Mouse (Mus musculus) embryonic facial prominence, embryonic 11.5 days (tissue): ENCODE data around the gene Dctn2. TPM values are rescaled to one million over a fixed set of nuclear protein-coding genes. Genes with fewer than 3 reads are reported as not detected.
A peak's percentile ranks its signal among the peaks of the same experiment; 100 is the strongest.

ENCODE experiments used
- ATAC-seq: fragments of 200-750 bp; cut with Nextera tagmentation; replicated peaks from 2 replicates; pipeline ENCODE4 v1.8.0; 2017; ENCODE audit warnings: low read depth; ENCODE audit not compliant: insufficient number of reproducible peaks, low FRiP score, low TSS enrichment
- DNase-seq: peaks from one replicate; pipeline ENCODE4 v3.0.0-alpha.2; 2015; ENCODE audit warnings: low spot score
- H3K27ac ChIP-seq: fragments of 300-500 bp; sonication (generic); replicated peaks from 2 replicates; pipeline ENCODE4 v1.5.1; 2014; ENCODE audit warnings: mild to moderate bottlenecking, low read depth, low read length, control low read depth
- H3K27me3 ChIP-seq: fragments of 300-500 bp; sonication (generic); 2 replicates; pipeline ENCODE4 v1.6.1; 2014; ENCODE audit warnings: mild to moderate bottlenecking, low read length, moderate library complexity, mixed read lengths; ENCODE audit not compliant: control insufficient read depth, insufficient read depth
- H3K36me3 ChIP-seq: fragments of 300-500 bp; sonication (generic); replicated peaks from 2 replicates; pipeline ENCODE4 v1.6.1; 2014; ENCODE audit warnings: low read depth, mild to moderate bottlenecking, low read length, moderate library complexity, mixed read lengths; ENCODE audit not compliant: control insufficient read depth, insufficient read depth
- H3K4me1 ChIP-seq: fragments of 300-500 bp; sonication (generic); 2 replicates; pipeline ENCODE4 v1.6.1; 2014; ENCODE audit warnings: low read length, mixed read lengths; ENCODE audit not compliant: control insufficient read depth, insufficient read depth
- H3K4me2 ChIP-seq: fragments of 300-500 bp; sonication (generic); 2 replicates; pipeline ENCODE4 v1.6.1; 2014; ENCODE audit warnings: low read depth, mild to moderate bottlenecking, control low read depth, low read length, moderate library complexity
- H3K4me3 ChIP-seq: fragments of 300-500 bp; sonication (generic); 2 replicates; pipeline ENCODE4 v1.5.1; 2014; ENCODE audit warnings: low read depth, low read length, control low read depth
- H3K9ac ChIP-seq: fragments of 300-500 bp; sonication (generic); replicated peaks from 2 replicates; pipeline ENCODE4 v1.6.1; 2014; ENCODE audit warnings: mild to moderate bottlenecking, control low read depth, low read length
- H3K9me3 ChIP-seq: fragments of 300-500 bp; sonication (generic); replicated peaks from 2 replicates; pipeline ENCODE4 v1.6.1; 2016; ENCODE audit warnings: mild to moderate bottlenecking, low read length, inconsistent platforms, mixed read lengths; ENCODE audit not compliant: control insufficient read depth
- WGBS: fragments of 180-500 bp; shearing (Covaris S2); extraction: QIAGEN DNeasy Blood & Tissue Kit; methylation state at CpG from one replicate; pipeline ENCODE4 v1.1.7; 2014; 5-methylcytosine and 5-hydroxymethylcytosine counted together
- polyA plus RNA-seq: library from polyadenylated mRNA; unstranded; fragments of >200 nt; fragmentation: Nextera tagmentation; extraction: Ambion mirVana; gene quantifications from 2 replicates; pipeline ENCODE4 v1.2.1, GENCODE M21; 2014

Dctn2 gene
- polyA plus RNA-seq, 1 experiment from 2014 or later: 162 TPM

- DNase-seq (no peak), ATAC-seq (no peak)
- no peak overlapping the region for H3K9ac ChIP-seq
- no peaks in the 10 kb centered on the region for H3K36me3 ChIP-seq
- H3K4me1 ChIP-seq: peaks cover 6% of the 10 kb centered on the region
- no peak overlapping the region; the same call in 1 of the 2 replicates for H3K4me2 ChIP-seq
- 75% methylated on average over 4 of the region's 4 CpGs for WGBS
- H3K27ac ChIP-seq: no peak overlapping the region
- H3K9me3 ChIP-seq: no peaks in the 10 kb centered on the region
- H3K4me3 ChIP-seq: no peak overlapping the region
- H3K27me3 ChIP-seq: peaks cover 20% of the 10 kb centered on the region
Measured at GRCm38 (mm10) chr10:127322669-127323068, 56.5 kb downstream of the Dctn2 start.

- no peak overlapping the region for H3K9ac ChIP-seq
- 77% methylated on average over 17 of the region's 17 CpGs for WGBS
- DNase-seq (no peak), ATAC-seq (no peak)
- H3K9me3 ChIP-seq: no peaks in the 10 kb centered on the region
- H3K27me3 ChIP-seq: peaks cover 26% of the 10 kb centered on the region
- no peak overlapping the region for H3K27ac ChIP-seq
- no peak overlapping the region for H3K4me2 ChIP-seq
- H3K36me3 ChIP-seq: no peaks in the 10 kb centered on the region
- no peak overlapping the region for H3K4me3 ChIP-seq
- H3K4me1 ChIP-seq: peaks cover 6% of the 10 kb centered on the region
Measured at GRCm38 (mm10) chr10:127323131-127323855, 57.1 kb downstream of the Dctn2 start.

DNA sequence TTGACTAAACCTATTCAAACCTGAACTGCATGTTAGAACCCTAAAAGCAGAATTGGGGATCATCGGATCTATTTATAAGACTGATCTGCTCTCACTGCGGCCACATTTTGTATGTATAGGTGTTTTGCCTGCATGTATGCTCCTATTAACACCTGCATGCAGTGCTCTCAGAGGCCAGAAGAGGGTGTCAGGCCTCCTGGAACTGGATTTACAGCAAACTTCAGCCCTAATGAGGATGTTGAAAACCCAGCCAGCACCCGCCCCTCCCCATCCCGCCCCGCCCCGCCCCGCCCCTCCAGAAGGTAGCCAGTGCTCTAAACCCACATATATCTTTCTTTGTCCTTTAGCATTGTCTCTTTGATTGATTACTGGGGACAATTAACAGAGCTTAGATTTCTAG, 58.3 kb downstream of the Dctn2 start:
- Histone ChIP-seq H3K27me3 (peaks cover 26% of the 10 kb centered on the region), H3K4me1 (peaks cover 6% of the 10 kb centered on the region), H3K9me3 (no peaks in the 10 kb centered on the region), H3K4me2 (no peak overlapping the region), H3K9ac (no peak overlapping the region), H3K4me3 (no peak overlapping the region), H3K36me3 (no peaks in the 10 kb centered on the region), H3K27ac (no peak overlapping the region)
- WGBS: 14% methylated on average over 7 of the region's 7 CpGs
- DNase-seq: peak; percentile 77
- no peak for ATAC-seq

DNA sequence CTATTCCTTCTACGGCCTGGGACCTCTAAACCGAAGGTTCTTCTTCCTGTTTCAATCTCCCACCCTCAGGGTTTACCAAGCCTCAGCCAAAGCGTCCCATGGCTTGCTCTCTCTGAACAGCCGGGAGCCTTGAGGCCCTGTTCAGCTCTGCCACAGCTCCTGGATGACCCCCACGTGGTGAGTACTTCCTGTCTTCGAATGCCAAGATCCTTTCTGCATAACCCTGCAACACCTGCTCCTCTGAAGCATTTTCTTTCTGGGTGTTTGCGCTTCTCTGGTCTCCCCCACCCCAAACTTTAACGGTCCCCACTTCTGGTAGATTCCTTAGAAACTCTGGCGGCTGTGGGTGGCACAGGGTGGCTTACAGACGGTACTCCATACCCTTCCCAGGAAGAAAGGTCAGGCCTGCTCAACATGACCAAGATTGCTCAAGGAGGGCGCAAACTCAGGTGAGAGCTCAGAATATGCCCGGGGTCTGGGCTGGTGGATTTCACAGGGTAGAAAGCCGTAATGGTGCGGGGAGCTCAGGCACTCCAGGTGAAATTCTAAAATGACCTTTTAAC, 59.4 kb downstream of the Dctn2 start:
- H3K9me3 ChIP-seq: no peaks in the 10 kb centered on the region
- DNase-seq (no peak), ATAC-seq (no peak)
- H3K27ac ChIP-seq: no peak overlapping the region
- peaks cover 6% of the 10 kb centered on the region for H3K4me1 ChIP-seq
- H3K36me3 ChIP-seq: no peaks in the 10 kb centered on the region
- WGBS: 25% methylated on average over 14 of the region's 14 CpGs
- peak overlapping the region; percentile 48 for H3K9ac ChIP-seq
- no peak overlapping the region; the same call in 1 of the 2 replicates for H3K4me3 ChIP-seq
- H3K4me2 ChIP-seq: peak overlapping the region; percentile 73
- H3K27me3 ChIP-seq: peaks cover 26% of the 10 kb centered on the region

- H3K36me3 ChIP-seq: no peaks in the 10 kb centered on the region
- ATAC-seq: 0 out of 2 replicates have a peak, but pooled peaks have one; percentile 22
- H3K27me3 ChIP-seq: peaks cover 26% of the 10 kb centered on the region
- peak overlapping the region; percentile 48 for H3K9ac ChIP-seq
- H3K4me1 ChIP-seq: peaks cover 6% of the 10 kb centered on the region
- peak overlapping the region; percentile 38 for H3K4me3 ChIP-seq
- H3K4me2 ChIP-seq: peak overlapping the region; percentile 73
- H3K27ac ChIP-seq: no peak overlapping the region
- no peaks in the 10 kb centered on the region for H3K9me3 ChIP-seq
- 1% methylated on average over 54 of the region's 54 CpGs for WGBS
- peak; percentile 53 for DNase-seq
Measured at GRCm38 (mm10) chr10:127326017-127326801, 60.0 kb downstream of the Dctn2 start.

DNA sequence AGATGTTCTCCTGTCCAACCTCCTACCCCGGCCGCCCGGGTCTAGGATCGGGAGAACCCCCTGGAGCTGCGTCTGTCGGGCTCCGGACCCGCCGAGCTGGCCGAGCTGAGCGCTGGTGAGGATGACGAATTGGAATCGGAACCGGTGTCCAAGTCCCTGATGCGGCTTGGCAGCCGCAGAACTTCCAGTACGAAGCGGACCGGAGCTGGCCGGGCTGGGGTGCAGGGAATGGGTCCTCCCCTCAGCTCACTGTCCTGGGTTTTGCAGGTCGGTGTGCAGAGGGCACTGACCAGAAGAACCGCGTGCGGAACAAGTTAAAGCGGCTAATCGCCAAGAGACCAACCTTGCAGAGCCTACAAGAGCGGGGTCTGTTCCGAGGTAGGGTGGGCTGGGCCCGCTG, 60.7 kb downstream of the Dctn2 start:
- Histone ChIP-seq H3K9ac (peak overlapping the region; percentile 48), H3K9me3 (no peaks in the 10 kb centered on the region), H3K4me1 (peaks cover 6% of the 10 kb centered on the region), H3K4me2 (peak overlapping the region; percentile 73), H3K27ac (no peak overlapping the region), H3K36me3 (no peaks in the 10 kb centered on the region), H3K4me3 (peak overlapping the region; percentile 38), H3K27me3 (peaks cover 26% of the 10 kb centered on the region)
- ATAC-seq: no peak
- DNase-seq: no peak
- WGBS: 4% methylated on average over 29 of the region's 29 CpGs

- no peak overlapping the region for H3K4me3 ChIP-seq
- no peak overlapping the region for H3K4me2 ChIP-seq
- H3K27ac ChIP-seq: no peak overlapping the region
- peaks cover 6% of the 10 kb centered on the region for H3K4me1 ChIP-seq
- H3K27me3 ChIP-seq: peaks cover 26% of the 10 kb centered on the region
- WGBS: 58% methylated on average over 18 of the region's 18 CpGs
- ATAC-seq: no peak
- no peak for DNase-seq
- H3K9ac ChIP-seq: no peak overlapping the region
- H3K36me3 ChIP-seq: no peaks in the 10 kb centered on the region
- no peaks in the 10 kb centered on the region for H3K9me3 ChIP-seq
Measured at GRCm38 (mm10) chr10:127327461-127328145, 61.4 kb downstream of the Dctn2 start.
